Mouse (Mus musculus): ENCODE results near the gene Mef2c. TPM values are rescaled to one million over a fixed set of nuclear protein-coding genes. Genes with fewer than 3 reads are reported as not detected.

Gene Mef2c
- total and polyA plus RNA-seq, 3 experiments, result not detected

- H3K9ac ChIP-seq (ENCODE audit: control insufficient read depth, low read depth, low read length, poor library complexity, severe bottlenecking), result no peak overlapping the region
- peaks cover 0 to 6% of the 10 kb centered on the region in 2 experiments; a peak in 2 of 4 replicates for H3K36me3 ChIP-seq (ENCODE audit: control insufficient read depth in 1 of 2, insufficient read depth in 2 of 2, low read length in 2 of 2)
- no peak for DNase-seq (ENCODE audit: low read depth, low spot score)
- H3K4me1 ChIP-seq (ENCODE audit: control insufficient read depth in 1 of 2, insufficient read depth in 2 of 2, low read length in 2 of 2), result no peaks in the 10 kb centered on the region
- no peaks in the 10 kb centered on the region for H3K27me3 ChIP-seq (ENCODE audit: control insufficient read depth in 1 of 2, insufficient read depth in 2 of 2, low read length in 2 of 2)
- H3K4me3 ChIP-seq (ENCODE audit: control insufficient read depth in 1 of 2, insufficient read depth in 1 of 2, low read depth in 2 of 2, low read length in 2 of 2), result no peak overlapping the region
- no peaks in the 10 kb centered on the region for H3K79me2 ChIP-seq (ENCODE audit: control insufficient read depth, insufficient read depth, low read length, poor library complexity)
- no peaks in the 10 kb centered on the region for H3K9me3 ChIP-seq (replicated peaks; ENCODE audit: insufficient read depth, low read length)
- no peak overlapping the region for H3K27ac ChIP-seq (ENCODE audit: control insufficient read depth, low read depth, low read length)
- TF ChIP-seq ZMIZ1 (IDR thresholded peaks at IDR 0.05; ENCODE audit: low read depth, low read length) (no peak), JUND (IDR thresholded peaks at IDR 0.05; ENCODE audit: low read depth, low read length) (no peak), MYB (IDR thresholded peaks at IDR 0.05; ENCODE audit: low read depth, low read length) (no peak), TAL1 (IDR thresholded peaks at IDR 0.05; ENCODE audit: low read length) (no peak), RCOR1 (IDR thresholded peaks at IDR 0.05; ENCODE audit: low read depth, low read length) (no peak), RAD21 (IDR thresholded peaks at IDR 0.05; ENCODE audit: low read depth, low read length) (no peak), MAFK (IDR thresholded peaks at IDR 0.05; ENCODE audit: borderline replicate concordance, low read depth, low read length) (no peak), MAX (IDR thresholded peaks at IDR 0.05; ENCODE audit: low read length) (no peak), BHLHE40 (IDR thresholded peaks at IDR 0.05; ENCODE audit: borderline replicate concordance, low read depth, low read length) (no peak), NRF1 (IDR thresholded peaks at IDR 0.05; ENCODE audit: insufficient read depth, low read depth, low read length, poor library complexity, severe bottlenecking) (no peak), USF1 (IDR thresholded peaks at IDR 0.05; ENCODE audit: low read depth, low read length) (no peak), HCFC1 (IDR thresholded peaks at IDR 0.05; ENCODE audit: low read depth, low read length) (no peak)
Observed at GRCm38 (mm10) chr13:83515013-83515547, 11.2 kb downstream of the Mef2c start.

DNA sequence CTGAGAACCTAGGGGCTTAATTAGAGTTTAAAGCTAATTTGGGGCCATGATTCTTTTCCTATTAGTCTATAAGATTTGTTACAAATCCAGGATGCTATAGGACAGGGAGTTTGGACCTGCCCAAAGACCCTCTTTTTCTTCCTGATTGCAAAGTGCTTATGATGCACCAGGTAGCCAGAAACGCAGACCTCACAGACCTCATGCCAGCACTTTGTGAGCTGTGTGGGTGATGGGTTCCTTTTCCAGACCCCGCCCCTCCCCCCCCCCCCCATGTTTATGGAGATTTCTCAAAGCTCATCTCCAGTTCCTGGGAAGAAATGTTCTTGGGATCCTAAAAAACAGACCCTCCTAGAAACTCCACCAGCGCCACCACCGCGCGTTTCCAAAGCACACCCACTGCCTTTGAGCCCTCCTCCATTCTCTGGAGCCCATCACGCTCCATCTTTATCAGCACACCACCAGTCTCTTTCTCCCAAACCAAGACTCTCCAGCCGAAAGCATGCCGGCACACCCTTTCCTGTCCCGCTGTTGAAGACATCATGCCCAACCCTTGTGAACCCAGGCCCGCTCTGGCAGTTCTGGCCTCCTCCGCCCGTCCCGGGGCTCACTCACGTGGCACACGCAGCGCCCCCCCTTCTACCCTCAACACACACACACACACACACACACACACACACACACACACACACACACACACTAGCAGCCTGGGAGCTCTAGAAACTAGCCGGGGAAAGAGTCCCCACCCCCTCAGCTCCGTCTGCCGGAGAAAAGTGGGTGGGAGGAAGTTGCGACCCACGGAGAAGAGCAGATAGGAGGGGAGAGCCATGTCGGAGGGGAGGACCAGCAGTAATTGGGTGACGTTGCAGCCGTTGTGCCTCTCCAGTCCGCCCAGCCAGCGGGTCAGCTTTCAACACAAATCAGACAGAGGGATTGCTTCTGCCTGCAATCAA, 14.1 kb downstream of the Mef2c start:
- Histone ChIP-seq H3K4me3 (ENCODE audit: control insufficient read depth in 1 of 2, insufficient read depth in 1 of 2, low read depth in 2 of 2, low read length in 2 of 2) (peak overlapping the region; percentile 58 to 70), H3K79me2 (ENCODE audit: control insufficient read depth, insufficient read depth, low read length, poor library complexity) (no peaks in the 10 kb centered on the region), H3K9ac (ENCODE audit: control insufficient read depth, low read depth, low read length, poor library complexity, severe bottlenecking) (peak overlapping the region; percentile 51), H3K27ac (ENCODE audit: control insufficient read depth, low read depth, low read length) (peak overlapping the region; percentile 56), H3K9me3 (replicated peaks; ENCODE audit: insufficient read depth, low read length) (no peaks in the 10 kb centered on the region), H3K36me3 (ENCODE audit: control insufficient read depth in 1 of 2, insufficient read depth in 2 of 2, low read length in 2 of 2) (peaks cover 0 to 6% of the 10 kb centered on the region in 2 experiments; a peak in 2 of 4 replicates), H3K4me1 (ENCODE audit: control insufficient read depth in 1 of 2, insufficient read depth in 2 of 2, low read length in 2 of 2) (peaks cover 0 to 1% of the 10 kb centered on the region in 2 experiments; a peak in 1 of 4 replicates), H3K27me3 (ENCODE audit: control insufficient read depth in 1 of 2, insufficient read depth in 2 of 2, low read length in 2 of 2) (no peaks in the 10 kb centered on the region)
- TF ChIP-seq RAD21 (IDR thresholded peaks at IDR 0.05; ENCODE audit: low read depth, low read length) (no peak), POLR2A (IDR thresholded peaks at IDR 0.05; ENCODE audit: control insufficient read depth in 1 of 2, insufficient read depth in 1 of 2, low read depth in 1 of 2, low read length in 2 of 2, poor library complexity in 1 of 2) (peak; percentile 31 to 32; a peak in 1 of 4 replicates), USF1 (IDR thresholded peaks at IDR 0.05; ENCODE audit: low read depth, low read length) (peak; percentile 55), TBP (IDR thresholded peaks at IDR 0.05; ENCODE audit: low read depth, low read length) (0 out of 2 replicates have a peak, but pooled peaks have one; percentile 17), MXI1 (IDR thresholded peaks at IDR 0.05; ENCODE audit: low read depth, low read length) (peak; percentile 70), KAT2A (conservative IDR thresholded peaks at IDR 0.05; ENCODE audit: low read depth, low read length) (no peak), MAX (IDR thresholded peaks at IDR 0.05; ENCODE audit: low read length) (peak; percentile 43; the same call in 1 of the 2 replicates), BHLHE40 (IDR thresholded peaks at IDR 0.05; ENCODE audit: borderline replicate concordance, low read depth, low read length) (peak; percentile 49; the same call in 1 of the 2 replicates), MYC (IDR thresholded peaks at IDR 0.05; ENCODE audit: low read depth, low read length) (0 out of 2 replicates have a peak, but pooled peaks have one; percentile 20), GATA1 (IDR thresholded peaks at IDR 0.05; ENCODE audit: low read depth, low read length) (0 out of 2 replicates have a peak, but pooled peaks have one; percentile 11), POLR2AphosphoS2 (IDR thresholded peaks at IDR 0.05; ENCODE audit: low read length) (no peak), MAZ (IDR thresholded peaks at IDR 0.05; ENCODE audit: low read depth, low read length) (peak; percentile 49), JUND (IDR thresholded peaks at IDR 0.05; ENCODE audit: low read depth, low read length) (no peak), ETS1 (IDR thresholded peaks at IDR 0.05; ENCODE audit: low read depth, low read length) (0 out of 2 replicates have a peak, but pooled peaks have one; percentile 6), HCFC1 (IDR thresholded peaks at IDR 0.05; ENCODE audit: low read depth, low read length) (no peak), EP300 (IDR thresholded peaks at IDR 0.05; ENCODE audit: low read depth in 1 of 2, low read length in 2 of 2) (peak in 1 of 2 experiments; percentile 42; a peak in 2 of 4 replicates), RCOR1 (IDR thresholded peaks at IDR 0.05; ENCODE audit: low read depth, low read length) (0 out of 2 replicates have a peak, but pooled peaks have one; percentile 22), SMC3 (IDR thresholded peaks at IDR 0.05; ENCODE audit: low read depth, low read length) (no peak)
- peak; percentile 86 for DNase-seq (ENCODE audit: low read depth, low spot score)
